Comparison of ENCODE assay signal across 10 mouse cellular contexts in genomic region chr8:92134434-92134833, GRCm38 (mm10).
DNase-seq lines count a peak whose midpoint lies in the region; ATAC-seq and TF ChIP-seq lines count a peak whose summit lies in the region.
"Had no signal": no experiment of that assay in that cellular context is flagged by ENCODE, and none has a peak within 500 bp of the region (broad histone marks: within the 10 kb centered on the region; RNA-seq: fewer than 3 reads in every experiment).

No protein-coding gene starts in this region.

- H3K36me3 ChIP-seq in hindbrain, embryonic 10.5 days, result no peaks in the 10 kb centered on the region
- no peaks in the 10 kb centered on the region for H3K36me3 ChIP-seq in midbrain, embryonic 15.5 days (replicated peaks)

- TF ChIP-seq CTCF in lung, adult 2 months (IDR thresholded peaks at IDR 0.05; ENCODE audit: insufficient read depth, low read length), result no peak

- ATAC-seq in midbrain, embryonic 15.5 days (replicated peaks), result peak; percentile 46; the same call in 1 of the 2 replicates
- ATAC-seq: lung, postnatal 0 days had no signal

- 6% methylated on average over 5 of the region's 5 CpGs for WGBS in hindbrain, embryonic 10.5 days
- WGBS in midbrain, embryonic 15.5 days, result 9% methylated on average over 5 of the region's 5 CpGs
- 71% methylated on average over 5 of the region's 5 CpGs for WGBS in lung, adult 2 months

- no peak overlapping the region for H3K4me2 ChIP-seq in midbrain, embryonic 15.5 days

- H3K9ac ChIP-seq in midbrain, embryonic 15.5 days, result no peak overlapping the region

- peak; percentile 70 for DNase-seq in ES-CJ7 (ENCODE audit: low read depth, low spot score)
- peak; percentile 82 for DNase-seq in embryo, embryonic 10.5 days (ENCODE audit: low spot score)
- peak; percentile 79 for DNase-seq in hindbrain, embryonic 10.5 days (ENCODE audit: low spot score)
- no peak for DNase-seq in lung, adult 2 months
- DNase-seq in left cerebral cortex, adult 18-20 months (ENCODE audit: low spot score in 2 of 2), result no peak
- DNase-seq in cerebellum, adult 8-10 months, result no peak
- DNase-seq: heart, postnatal 4 days; kidney, postnatal 25 days had no signal

- TF ChIP-seq POLR2A in lung, adult 2 months (IDR thresholded peaks at IDR 0.05; ENCODE audit: borderline replicate concordance, extremely low read depth, low read depth, low read length), result no peak

- H3K27ac ChIP-seq in hindbrain, embryonic 10.5 days, result peak overlapping the region; percentile 87
- no peak overlapping the region for H3K27ac ChIP-seq in midbrain, embryonic 15.5 days

- 0 out of 2 replicates have a peak overlapping the region, but pooled peaks have one; percentile 29 for H3K4me3 ChIP-seq in hindbrain, embryonic 10.5 days
- no peak overlapping the region for H3K4me3 ChIP-seq in midbrain, embryonic 15.5 days
- no peak overlapping the region for H3K4me3 ChIP-seq in lung, adult 2 months (replicated peaks; ENCODE audit: extremely low read depth, low read depth, low read length)

- H3K27me3 ChIP-seq in hindbrain, embryonic 10.5 days (ENCODE audit: insufficient read depth, poor library complexity, severe bottlenecking), result peaks cover 49% of the 10 kb centered on the region
- H3K27me3 ChIP-seq in midbrain, embryonic 15.5 days (replicated peaks), result peaks cover 7% of the 10 kb centered on the region; the same call in 1 of the 2 replicates

- H3K9me3 ChIP-seq in hindbrain, embryonic 10.5 days, result no peaks in the 10 kb centered on the region
- H3K9me3 ChIP-seq in midbrain, embryonic 15.5 days, result no peaks in the 10 kb centered on the region

- peaks cover 71% of the 10 kb centered on the region for H3K4me1 ChIP-seq in hindbrain, embryonic 10.5 days (replicated peaks)
- peaks cover 24% of the 10 kb centered on the region for H3K4me1 ChIP-seq in midbrain, embryonic 15.5 days
- H3K4me1 ChIP-seq in lung, adult 2 months (ENCODE audit: control insufficient read depth, insufficient read depth, low read length), result no peaks in the 10 kb centered on the region

Comparison
In these comparisons a context has a peak if more than half of its experiments do, and no peak if none do; other contexts are left out.
1. DNase-seq: peak in ES-CJ7 (single experiment), embryo, embryonic 10.5 days (single experiment) and hindbrain, embryonic 10.5 days (single experiment); none in lung, adult 2 months (single experiment), left cerebral cortex, adult 18-20 months (0 of 2) and cerebellum, adult 8-10 months (single experiment).